Mouse (Mus musculus) forebrain, embryonic 13.5 days (tissue): ENCODE results near the gene Cilp2. TPM values are rescaled to one million over a fixed set of nuclear protein-coding genes. Genes with fewer than 3 reads are reported as not detected.

Experiments used
- ATAC-seq: fragments of 200-750 bp; cut with Nextera tagmentation; 2 replicates; pipeline ENCODE4 v1.8.0; 2017
- H3K27ac ChIP-seq: fragments of 300-500 bp; sonication (generic); 2 replicates; pipeline ENCODE4 v1.5.1; 2015; ENCODE audit warnings: inconsistent platforms, mild to moderate bottlenecking, moderate library complexity
- H3K27me3 ChIP-seq: fragments of 300-500 bp; sonication (generic); 2 replicates; pipeline ENCODE4 v1.6.1; 2015; ENCODE audit warnings: mild to moderate bottlenecking, inconsistent platforms
- H3K36me3 ChIP-seq: fragments of 300-500 bp; sonication (generic); 2 replicates; pipeline ENCODE4 v1.6.1; 2015; ENCODE audit warnings: mild to moderate bottlenecking, inconsistent platforms; ENCODE audit not compliant: poor library complexity, severe bottlenecking
- H3K4me1 ChIP-seq: fragments of 300-500 bp; sonication (generic); 2 replicates; pipeline ENCODE4 v1.6.1; 2015; ENCODE audit warnings: inconsistent platforms
- H3K4me2 ChIP-seq: fragments of 300-500 bp; sonication (generic); 2 replicates; pipeline ENCODE4 v1.6.1; 2015; ENCODE audit warnings: inconsistent platforms, mild to moderate bottlenecking, moderate library complexity
- H3K4me3 ChIP-seq: fragments of 300-500 bp; sonication (generic); 2 replicates; pipeline ENCODE4 v1.5.1; 2015; ENCODE audit warnings: mild to moderate bottlenecking, inconsistent platforms
- H3K9ac ChIP-seq: fragments of 300-500 bp; sonication (generic); 2 replicates; pipeline ENCODE4 v1.6.1; 2015; ENCODE audit warnings: mild to moderate bottlenecking, inconsistent platforms
- H3K9me3 ChIP-seq: fragments of 300-500 bp; sonication (generic); replicated peaks from 2 replicates; pipeline ENCODE4 v1.6.1; 2016; ENCODE audit warnings: inconsistent platforms
- WGBS: fragments of 180-500 bp; shearing (Covaris S2); methylation state at CpG from one replicate; pipeline ENCODE4 v1.1.7; 2015; 5-methylcytosine and 5-hydroxymethylcytosine counted together
- polyA plus RNA-seq: library from polyadenylated mRNA; unstranded; fragments of >200 nt; fragmentation: Nextera tagmentation; extraction: Ambion mirVana; gene quantifications from 2 replicates; pipeline ENCODE4 v1.2.1, GENCODE M21; 2015

Cilp2 gene
- polyA plus RNA-seq, 1 experiment from 2014 or later = 1.3 TPM

DNA sequence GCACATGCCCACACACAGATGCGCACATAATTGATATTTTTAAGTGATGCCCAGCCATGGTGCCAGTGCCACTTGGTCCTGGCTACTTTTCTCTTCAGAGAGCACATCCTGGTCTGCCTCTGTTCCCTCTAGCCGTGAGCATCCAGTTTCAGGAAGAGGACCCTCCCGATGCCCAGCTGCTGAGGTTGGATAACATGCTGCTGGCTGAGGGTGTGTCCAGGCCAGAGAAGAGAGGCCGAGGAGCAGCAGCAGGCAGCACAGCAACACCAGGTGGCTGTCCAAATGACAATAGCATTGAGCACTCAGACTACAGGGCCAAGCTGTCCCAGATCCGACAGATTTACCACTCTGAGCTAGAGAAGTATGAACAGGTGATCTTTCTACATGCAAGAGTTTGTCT, 23.3 kb downstream of the Cilp2 start:
- Histone ChIP-seq H3K27ac (no peak overlapping the region), H3K4me3 (no peak overlapping the region), H3K9ac (0 out of 2 replicates have a peak overlapping the region, but pooled peaks have one; percentile 21), H3K27me3 (no peaks in the 10 kb centered on the region), H3K36me3 (peaks cover 40% of the 10 kb centered on the region), H3K4me2 (no peak overlapping the region), H3K4me1 (no peaks in the 10 kb centered on the region), H3K9me3 (no peaks in the 10 kb centered on the region)
- 80% methylated on average over 5 of the region's 5 CpGs for WGBS
- ATAC-seq = no peak

DNA sequence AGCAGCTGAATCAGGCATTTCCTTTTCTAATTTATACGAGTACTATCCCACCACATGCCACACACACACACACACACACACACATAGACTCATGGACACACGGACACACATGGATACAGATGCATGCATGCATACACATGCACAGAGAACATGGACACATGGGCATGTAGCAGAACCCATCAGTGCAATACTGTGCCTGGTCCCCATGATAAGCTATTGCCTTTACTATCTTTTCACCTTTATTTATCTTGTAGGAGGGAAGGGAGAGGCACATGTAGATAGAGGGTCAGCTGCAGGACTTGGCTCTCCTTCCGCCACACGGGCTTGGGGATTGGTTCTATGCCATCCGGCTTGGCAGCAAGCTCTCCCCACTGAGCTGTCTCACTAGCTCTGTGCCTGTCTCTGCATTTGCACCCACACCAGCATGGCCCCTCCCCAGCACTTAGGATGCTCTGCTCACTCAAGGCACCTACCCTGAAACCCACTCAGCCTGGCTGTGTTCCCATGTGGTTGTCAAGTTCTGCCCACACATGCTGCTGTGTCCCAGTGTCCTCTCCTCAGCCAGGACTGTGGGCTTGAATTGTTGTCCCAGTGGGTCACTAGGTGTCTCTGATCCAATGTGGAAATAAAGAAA, 24.0 kb downstream of the Cilp2 start:
- H3K36me3 ChIP-seq = peaks cover 45% of the 10 kb centered on the region
- H3K4me1 ChIP-seq = no peaks in the 10 kb centered on the region
- H3K4me3 ChIP-seq = no peak overlapping the region
- no peak for ATAC-seq
- no peak overlapping the region for H3K4me2 ChIP-seq
- 91% methylated on average over 5 of the region's 5 CpGs for WGBS
- H3K27ac ChIP-seq = no peak overlapping the region
- no peaks in the 10 kb centered on the region for H3K27me3 ChIP-seq
- peak overlapping the region; percentile 21; the same call in 1 of the 2 replicates for H3K9ac ChIP-seq
- H3K9me3 ChIP-seq = no peaks in the 10 kb centered on the region

- 68% methylated on average over 2 of the region's 2 CpGs for WGBS
These were observed 26.2 kb downstream of the Cilp2 start for GRCm38 (mm10) chr8:69861251-69861650.

GRCm38 (mm10) chr8:69860807-69861206, 26.7 kb downstream of the Cilp2 start:
- peaks cover 48% of the 10 kb centered on the region for H3K36me3 ChIP-seq
- H3K9ac ChIP-seq = no peak overlapping the region
- H3K27ac ChIP-seq = no peak overlapping the region
- no peaks in the 10 kb centered on the region for H3K4me1 ChIP-seq
- no peak for ATAC-seq
- 61% methylated on average over 4 of the region's 4 CpGs for WGBS
- H3K4me3 ChIP-seq = no peak overlapping the region
- no peaks in the 10 kb centered on the region for H3K9me3 ChIP-seq
- no peak overlapping the region for H3K4me2 ChIP-seq
- no peaks in the 10 kb centered on the region for H3K27me3 ChIP-seq

More at GRCm38 (mm10) chr8:69861251-69861650, 26.2 kb downstream of the Cilp2 start:
- Histone ChIP-seq H3K36me3 (peaks cover 48% of the 10 kb centered on the region), H3K4me3 (no peak overlapping the region), H3K4me2 (no peak overlapping the region), H3K27me3 (no peaks in the 10 kb centered on the region), H3K9me3 (no peaks in the 10 kb centered on the region), H3K27ac (no peak overlapping the region), H3K4me1 (no peaks in the 10 kb centered on the region), H3K9ac (no peak overlapping the region)
- ATAC-seq = no peak

DNA sequence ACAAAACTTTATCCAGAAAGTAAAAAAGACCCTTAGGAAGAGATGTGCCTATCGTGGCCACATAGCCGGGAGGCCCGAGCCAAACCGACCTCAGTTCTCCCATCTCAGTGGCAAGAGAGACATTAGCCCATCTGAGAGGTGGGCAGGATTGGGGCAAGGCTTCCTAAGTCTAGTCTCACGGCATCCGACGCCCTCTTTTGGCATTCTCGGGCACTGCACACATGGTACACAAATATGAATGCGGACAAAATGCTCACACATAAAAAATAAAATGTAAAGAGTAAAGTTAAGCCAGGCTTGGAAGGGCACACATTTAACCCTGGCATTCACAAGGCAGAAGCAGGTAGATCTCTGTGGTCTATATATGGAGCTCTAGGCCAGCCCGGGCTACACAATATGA, 33.6 kb downstream of the Cilp2 start:
- no peak for ATAC-seq

DNA sequence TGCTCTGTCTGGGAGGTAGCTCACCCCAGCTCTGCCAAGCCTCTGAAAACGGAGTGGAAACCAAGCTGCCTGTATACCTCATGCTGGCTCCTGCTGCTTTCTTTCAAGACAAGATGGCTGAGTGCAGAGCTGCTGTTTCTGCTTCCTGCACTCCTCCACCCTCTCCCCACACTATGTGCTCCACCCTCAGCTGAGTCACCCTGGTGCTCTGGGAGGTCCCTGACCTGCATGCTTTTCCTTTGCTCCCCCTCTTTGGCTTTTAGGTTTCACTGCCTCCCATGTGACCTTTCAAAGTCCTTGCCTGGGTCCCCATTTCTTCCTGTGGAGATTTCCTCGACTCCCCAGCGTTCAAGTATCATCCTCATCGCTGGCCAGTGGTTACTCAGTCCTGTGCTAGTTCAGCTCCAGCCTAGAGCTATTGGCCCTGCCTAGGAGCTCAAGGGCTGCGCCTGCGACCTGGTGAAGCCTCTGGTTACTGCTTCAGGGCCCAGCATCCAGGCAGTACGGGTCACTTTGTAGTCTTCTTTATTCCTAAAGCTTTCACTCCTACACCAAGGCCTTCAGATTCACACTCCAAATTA, 36.5 kb downstream of the Cilp2 start:
- H3K27ac ChIP-seq = no peak overlapping the region
- no peak overlapping the region for H3K4me2 ChIP-seq
- H3K4me3 ChIP-seq = no peak overlapping the region
- H3K4me1 ChIP-seq = no peaks in the 10 kb centered on the region
- ATAC-seq = no peak
- H3K36me3 ChIP-seq = peaks cover 20% of the 10 kb centered on the region
- no peaks in the 10 kb centered on the region for H3K27me3 ChIP-seq
- H3K9ac ChIP-seq = no peak overlapping the region
- no peaks in the 10 kb centered on the region for H3K9me3 ChIP-seq
- 88% methylated on average over 7 of the region's 7 CpGs for WGBS

More for the DNA sequence above, 33.6 kb downstream of the Cilp2 start:
- Histone ChIP-seq H3K4me3 (no peak overlapping the region), H3K27ac (no peak overlapping the region), H3K4me2 (no peak overlapping the region), H3K27me3 (no peaks in the 10 kb centered on the region), H3K4me1 (no peaks in the 10 kb centered on the region), H3K9me3 (no peaks in the 10 kb centered on the region), H3K36me3 (peaks cover 21% of the 10 kb centered on the region), H3K9ac (no peak overlapping the region)
- WGBS = 95% methylated on average over 10 of the region's 10 CpGs

- no peaks in the 10 kb centered on the region for H3K9me3 ChIP-seq
- no peaks in the 10 kb centered on the region for H3K4me1 ChIP-seq
- H3K27me3 ChIP-seq = no peaks in the 10 kb centered on the region
- peaks cover 20% of the 10 kb centered on the region for H3K36me3 ChIP-seq
- H3K9ac ChIP-seq = no peak overlapping the region
- no peak overlapping the region for H3K4me2 ChIP-seq
- ATAC-seq = no peak
- 46% methylated on average over 3 of the region's 3 CpGs for WGBS
- no peak overlapping the region for H3K27ac ChIP-seq
- H3K4me3 ChIP-seq = no peak overlapping the region
These were observed 37.6 kb downstream of the Cilp2 start for GRCm38 (mm10) chr8:69849899-69850298.

- no peak for ATAC-seq
- no peak overlapping the region for H3K4me2 ChIP-seq
- H3K4me3 ChIP-seq = no peak overlapping the region
- no peaks in the 10 kb centered on the region for H3K4me1 ChIP-seq
- H3K27ac ChIP-seq = no peak overlapping the region
- no peaks in the 10 kb centered on the region for H3K27me3 ChIP-seq
- H3K9me3 ChIP-seq = no peaks in the 10 kb centered on the region
- 94% methylated on average over 8 of the region's 8 CpGs for WGBS
- H3K36me3 ChIP-seq = peaks cover 20% of the 10 kb centered on the region
- no peak overlapping the region for H3K9ac ChIP-seq
These were observed 38.5 kb downstream of the Cilp2 start for GRCm38 (mm10) chr8:69848951-69849350.

DNA sequence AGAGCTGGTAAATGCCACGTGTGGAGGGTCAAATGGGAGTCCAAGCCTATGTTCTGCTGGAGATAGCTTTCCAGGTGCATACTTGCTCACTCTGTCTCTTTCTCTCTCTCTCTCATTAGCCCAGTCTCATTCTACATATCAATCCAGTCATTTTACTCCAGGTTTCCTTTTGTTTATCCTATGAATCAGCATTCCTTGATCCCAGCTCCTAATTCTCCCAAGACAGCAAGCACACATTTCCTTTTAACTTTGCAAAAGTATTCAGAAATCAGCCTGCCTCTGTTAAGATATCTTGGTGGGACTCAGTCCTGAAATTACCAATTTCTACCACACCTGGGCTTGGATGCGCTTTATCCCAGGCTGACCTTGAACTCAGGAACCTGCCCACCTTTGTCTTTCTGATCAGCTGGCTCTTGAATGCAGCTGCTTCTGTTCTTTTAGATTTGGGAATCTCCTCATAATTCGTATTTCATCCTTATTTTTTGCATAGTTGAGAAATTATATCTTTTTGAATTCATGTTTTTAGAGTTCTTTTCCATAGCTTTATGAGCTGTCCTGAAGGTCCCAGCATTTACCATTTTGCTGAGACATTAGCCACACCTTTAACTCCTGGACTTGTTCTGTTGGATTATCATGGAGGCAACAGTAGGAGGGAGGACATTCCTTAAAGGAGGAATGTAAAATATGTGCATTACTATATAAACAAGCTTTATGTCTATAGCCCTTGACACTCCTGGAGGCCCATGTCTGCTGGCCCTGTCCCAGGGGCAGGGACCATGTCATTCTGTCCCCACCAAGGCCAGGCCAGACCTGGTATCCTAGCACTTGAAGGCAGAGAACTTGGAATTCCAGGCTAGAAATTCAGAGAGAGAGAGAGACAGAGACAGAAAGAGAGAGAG, 40.1 kb downstream of the Cilp2 start:
- ATAC-seq = no peak
- no peaks in the 10 kb centered on the region for H3K9me3 ChIP-seq
- WGBS = 80% methylated on average over 3 of the region's 3 CpGs

DNA sequence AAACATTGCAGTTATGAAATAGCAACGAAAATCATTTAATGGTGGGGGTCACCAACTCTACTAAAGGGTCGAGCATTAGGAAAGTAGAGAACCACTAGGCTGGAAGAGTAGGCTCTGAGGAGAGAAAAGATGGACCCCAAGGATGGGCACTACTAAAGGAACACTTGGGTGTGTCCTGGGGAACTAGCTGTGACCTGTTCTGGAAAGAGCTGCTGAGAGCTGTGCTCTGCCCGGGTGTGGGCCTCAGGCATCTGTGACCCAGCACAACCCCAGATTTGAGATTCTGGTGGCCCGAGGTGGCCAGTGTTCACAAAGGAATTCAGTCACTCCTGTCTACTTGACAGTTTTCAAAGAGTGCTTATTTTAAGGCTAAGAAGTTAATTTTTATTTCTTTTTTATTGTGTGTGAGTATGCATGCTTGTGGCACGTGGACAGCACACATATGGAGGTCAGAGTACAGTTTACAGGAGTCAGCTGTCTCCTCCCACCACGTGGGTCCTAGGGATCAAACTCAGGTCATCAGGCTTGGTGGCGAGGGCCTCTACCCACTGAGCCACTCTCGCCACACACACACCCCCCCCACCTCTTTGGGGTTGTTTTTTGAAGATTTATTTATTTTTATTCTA, 50.3 kb downstream of the Cilp2 start:
- Histone ChIP-seq H3K27ac (no peak overlapping the region), H3K4me1 (peaks cover 18% of the 10 kb centered on the region), H3K9ac (no peak overlapping the region), H3K36me3 (peaks cover 23% of the 10 kb centered on the region; the same call in 1 of the 2 replicates), H3K4me3 (no peak overlapping the region), H3K4me2 (no peak overlapping the region), H3K27me3 (no peaks in the 10 kb centered on the region), H3K9me3 (no peaks in the 10 kb centered on the region)
- WGBS = 84% methylated on average over 8 of the region's 8 CpGs
- no peak for ATAC-seq

More for the DNA sequence above, 40.1 kb downstream of the Cilp2 start:
- Histone ChIP-seq H3K36me3 (peaks cover 19% of the 10 kb centered on the region), H3K4me2 (no peak overlapping the region), H3K27me3 (no peaks in the 10 kb centered on the region), H3K4me1 (no peaks in the 10 kb centered on the region), H3K27ac (no peak overlapping the region), H3K9ac (no peak overlapping the region), H3K4me3 (no peak overlapping the region)

DNA sequence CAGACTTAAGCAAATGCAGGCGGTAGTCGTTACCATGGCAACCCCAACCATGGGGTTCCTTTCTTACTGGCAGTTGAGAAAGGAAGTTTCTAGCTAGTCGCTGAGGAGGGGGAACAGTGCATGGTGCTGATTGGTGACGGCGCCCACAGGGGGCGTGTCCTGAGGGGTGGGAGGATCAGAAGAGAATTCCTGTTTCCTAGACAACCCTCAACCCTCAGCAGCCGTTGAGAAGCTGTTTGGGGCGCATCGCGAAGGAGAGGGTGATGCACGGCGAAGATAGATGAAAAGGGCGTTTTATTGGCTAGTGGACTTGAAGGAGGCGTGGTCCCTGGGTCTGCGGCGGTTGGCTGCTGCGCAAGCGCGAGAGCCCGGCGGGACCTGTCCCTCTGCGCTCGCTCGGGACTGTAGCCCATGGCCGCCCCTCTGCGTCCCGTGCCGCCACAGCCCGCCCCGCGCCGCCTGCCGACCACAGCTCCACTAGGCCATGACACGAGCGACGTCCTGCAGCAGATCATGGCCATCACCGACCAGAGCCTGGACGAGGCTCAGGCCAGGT, 55.1 kb downstream of the Cilp2 start, which contains the start of gene Pbx4:
TSS of gene Pbx4 (plus strand) at position 194 of the 556 bp plus-strand sequence.
- peak; percentile 99 for ATAC-seq
- H3K36me3 ChIP-seq = peaks cover 24% of the 10 kb centered on the region
- H3K27me3 ChIP-seq = no peaks in the 10 kb centered on the region
- WGBS = under 1% methylated on average over 34 of the region's 38 CpGs
- peaks cover 25% of the 10 kb centered on the region for H3K4me1 ChIP-seq
- H3K27ac ChIP-seq = peak within 1 kb of the TSS; percentile 85
- H3K4me3 ChIP-seq = peak within 1 kb of the TSS; percentile 66
- H3K4me2 ChIP-seq = peak within 1 kb of the TSS; percentile 82
- H3K9ac ChIP-seq = peak within 1 kb of the TSS; percentile 76
- H3K9me3 ChIP-seq = no peaks in the 10 kb centered on the region
